Mouse (Mus musculus) left cerebral cortex, postnatal 14 days (tissue): ENCODE results near the gene Amfr. TPM values are rescaled to one million over a fixed set of nuclear protein-coding genes. Genes with fewer than 3 reads are reported as not detected.

Experiments
- DNase-seq, 2 experiments: peaks; one replicate each; pipeline ENCODE4 v3.0.0; 2021 to 2022; ENCODE audit warnings: low spot score in 2 of 2, mixed read lengths in 1 of 2
- intact Hi-C: fragments of 180-260 bp; cut with DNase I; formaldehyde crosslinking; loops from one replicate; pipeline ENCODE4 v1.15.1; 2025
- total RNA-seq, 2 experiments: library from RNA; stranded (reverse); gene quantifications; 2 replicates each; pipeline ENCODE4 v1.2.3; 2021

Amfr gene
- total RNA-seq, 2 experiments from 2014 or later = 119 to 126 TPM

GRCm38 (mm10) chr8:93989739-93990138, 22.9 kb downstream of the Amfr start:
- intact Hi-C loops = no loop called here
- no peak for DNase-seq

GRCm38 (mm10) chr8:93984731-93985130, 27.9 kb downstream of the Amfr start:
- intact Hi-C loops = no loop called here

GRCm38 (mm10) chr8:93983827-93984226, 28.8 kb downstream of the Amfr start:
- peak in 1 of 2 experiments; percentile 33 for DNase-seq
- intact Hi-C loops = no loop called here

More at GRCm38 (mm10) chr8:93984731-93985130, 27.9 kb downstream of the Amfr start:
- no peak for DNase-seq

- intact Hi-C loops = no loop called here
- DNase-seq = no peak
These were observed 30.9 kb downstream of the Amfr start for GRCm38 (mm10) chr8:93981679-93982215.

GRCm38 (mm10) chr8:93980141-93980540, 32.5 kb downstream of the Amfr start:
- intact Hi-C loops = no loop called here
- no peak for DNase-seq

GRCm38 (mm10) chr8:93976446-93977211, 36.0 kb downstream of the Amfr start:
- no peak for DNase-seq
- intact Hi-C loops = no loop called here

- DNase-seq = no peak
- intact Hi-C loops = no loop called here
These were observed 37.3 kb downstream of the Amfr start for GRCm38 (mm10) chr8:93975358-93975757.

GRCm38 (mm10) chr8:93974602-93975186, 37.9 kb downstream of the Amfr start:
- intact Hi-C loops = no loop called here
- DNase-seq = no peak

GRCm38 (mm10) chr8:93973831-93974375, 38.7 kb downstream of the Amfr start:
- intact Hi-C loops = no loop called here
- DNase-seq = no peak

- intact Hi-C loops = no loop called here
- DNase-seq = peak in 1 of 2 experiments; percentile 27
These were observed 39.5 kb downstream of the Amfr start for GRCm38 (mm10) chr8:93972971-93973734.

- no peak for DNase-seq
- intact Hi-C loops = no loop called here
These were observed 40.4 kb downstream of the Amfr start for GRCm38 (mm10) chr8:93972211-93972610.

- intact Hi-C loops = no loop called here
- peak in 1 of 2 experiments; percentile 11 for DNase-seq
These were observed 41.2 kb downstream of the Amfr start for GRCm38 (mm10) chr8:93971451-93971850.

GRCm38 (mm10) chr8:93969626-93970340, 42.9 kb downstream of the Amfr start:
- no peak for DNase-seq
- intact Hi-C loops = no loop called here

- DNase-seq = no peak
- intact Hi-C loops = no loop called here
These were observed 44.3 kb downstream of the Amfr start for GRCm38 (mm10) chr8:93968293-93968692.

GRCm38 (mm10) chr8:93960909-93961308, 51.7 kb downstream of the Amfr start:
- no peak for DNase-seq
- intact Hi-C loops = no loop called here

GRCm38 (mm10) chr8:93958402-93958801, 54.2 kb downstream of the Amfr start:
- intact Hi-C loops = no loop called here
- peak in 1 of 2 experiments; percentile 75 for DNase-seq

GRCm38 (mm10) chr8:93952511-93952910, 60.1 kb downstream of the Amfr start:
- intact Hi-C loops = no loop called here
- no peak for DNase-seq

- no peak for DNase-seq
- intact Hi-C loops = no loop called here
These were observed 62.5 kb downstream of the Amfr start for GRCm38 (mm10) chr8:93950133-93950532.

- intact Hi-C loops = no loop called here
- no peak for DNase-seq
These were observed 66.2 kb downstream of the Amfr start for GRCm38 (mm10) chr8:93946397-93946796.
